Mouse (Mus musculus): ENCODE data around the gene Gimap8.
"Not testable (repeated sequence)": the region's sequence is repeated elsewhere in the genome, so short reads cannot be mapped to it uniquely, and the experiment has no call there.

The Gimap8 gene

GRCm38 (mm10) chr6:48646995-48647394 lies at the start of gene Gimap8:
Gene Gimap8, plus strand, starts transcription at chr6:48647234.
- DNase-seq (ENCODE audit: low spot score) = peak; percentile 85

DNA sequence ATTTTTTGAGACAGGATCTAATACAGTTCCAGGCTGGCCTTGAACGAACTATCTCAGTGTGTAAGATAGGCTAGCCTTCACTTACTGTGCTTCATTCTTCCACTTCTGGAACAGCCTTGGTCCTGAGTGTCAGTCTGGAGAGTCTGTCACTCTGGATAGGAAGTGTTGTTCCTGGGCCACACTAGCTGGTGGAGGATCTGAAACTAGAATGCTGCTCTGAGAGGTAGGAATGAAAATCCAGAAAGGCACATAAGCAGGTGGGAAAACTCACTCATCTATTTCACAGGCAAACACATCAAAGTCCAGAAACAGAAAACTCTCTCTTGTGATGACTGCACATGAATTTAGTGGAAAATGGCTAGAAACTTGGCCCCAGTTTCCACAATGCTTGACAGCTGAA lies 46.4 kb upstream of the Gimap8 start:
- DNase-seq (ENCODE audit: low spot score) = no peak

- peak; percentile 97 for DNase-seq (ENCODE audit: low spot score)
These were observed 45.6 kb upstream of the Gimap8 start, which contains the start of gene Zfp775 for GRCm38 (mm10) chr6:48601271-48602079. Gene Zfp775, plus strand, starts transcription at chr6:48602063.

DNA sequence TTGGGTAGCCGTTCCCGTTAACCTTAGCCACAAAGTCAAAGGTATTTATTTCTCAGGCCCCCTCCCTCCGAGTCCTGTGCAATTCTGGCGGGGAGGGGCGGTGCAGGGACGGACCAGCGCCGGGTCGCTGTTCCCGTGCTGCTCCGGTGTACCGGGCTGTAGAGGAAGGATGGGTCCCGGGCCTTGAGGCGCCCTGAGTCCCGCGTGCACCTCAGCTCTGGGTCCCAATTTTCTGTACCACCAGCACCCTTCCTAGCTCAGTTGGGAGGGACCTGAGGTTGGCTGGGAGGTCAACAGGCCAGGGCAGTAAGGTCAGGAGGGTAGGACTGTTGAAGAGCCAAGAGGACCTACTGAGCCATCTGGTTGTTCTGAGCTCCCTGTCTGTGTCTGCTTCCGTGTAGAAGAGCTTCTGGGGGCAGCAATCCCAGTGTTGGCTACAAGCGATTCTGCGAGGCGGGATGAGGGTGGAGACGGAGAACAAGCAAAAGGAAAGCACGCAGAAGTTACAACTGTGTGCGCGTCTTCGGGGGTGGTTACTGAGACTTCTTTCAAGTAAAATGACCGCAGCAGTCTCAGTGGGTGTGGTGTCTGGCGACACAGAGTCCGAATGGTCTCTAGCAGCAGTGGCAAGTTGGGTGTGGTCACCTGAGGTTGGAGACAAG lies 44.8 kb upstream of the Gimap8 start:
- DNase-seq (ENCODE audit: low spot score) = peak; percentile 15

DNA sequence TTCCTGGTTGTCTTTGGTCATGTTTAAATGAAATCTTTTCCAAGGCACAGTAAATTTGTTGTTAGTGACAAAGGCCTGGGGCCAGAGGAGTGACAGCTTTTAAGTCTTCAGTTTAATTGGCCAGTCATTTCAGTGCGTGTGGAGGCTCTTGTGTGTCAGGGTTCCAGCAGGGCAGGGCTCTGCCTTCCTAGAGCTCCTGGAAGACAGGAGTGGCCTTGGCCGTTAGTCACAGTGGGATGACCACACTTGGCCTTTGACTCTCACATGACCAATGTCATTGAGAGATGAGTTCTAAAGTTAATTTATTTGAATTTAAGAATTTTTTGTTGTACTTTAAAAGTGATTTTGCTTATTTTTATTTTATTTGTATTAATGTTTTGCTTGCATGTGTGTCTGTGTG lies 38.9 kb upstream of the Gimap8 start:
- DNase-seq (ENCODE audit: low spot score) = no peak

GRCm38 (mm10) chr6:48609512-48609911 lies 37.5 kb upstream of the Gimap8 start:
- no peak for DNase-seq (ENCODE audit: low spot score)

DNA sequence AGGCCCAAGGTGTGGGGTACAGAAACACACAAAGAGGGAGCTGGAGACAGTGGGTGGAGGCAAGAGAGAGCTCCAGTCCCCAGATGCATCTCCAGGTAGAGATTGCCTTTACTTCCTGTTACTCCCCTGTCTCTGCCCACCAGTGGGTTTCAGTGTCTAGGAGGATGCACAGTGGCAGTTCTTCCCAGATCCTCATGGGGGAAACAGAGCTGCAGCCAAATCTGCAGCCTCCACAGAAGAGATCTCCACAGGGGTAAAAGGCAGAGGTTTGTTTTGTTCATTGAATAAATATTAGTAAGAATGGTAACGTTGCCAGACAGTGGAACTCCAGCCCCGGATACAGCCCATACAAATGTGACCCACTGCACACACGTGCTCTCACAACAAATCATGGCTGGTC lies 36.4 kb upstream of the Gimap8 start:
- DNase-seq (ENCODE audit: low spot score) = no peak

DNA sequence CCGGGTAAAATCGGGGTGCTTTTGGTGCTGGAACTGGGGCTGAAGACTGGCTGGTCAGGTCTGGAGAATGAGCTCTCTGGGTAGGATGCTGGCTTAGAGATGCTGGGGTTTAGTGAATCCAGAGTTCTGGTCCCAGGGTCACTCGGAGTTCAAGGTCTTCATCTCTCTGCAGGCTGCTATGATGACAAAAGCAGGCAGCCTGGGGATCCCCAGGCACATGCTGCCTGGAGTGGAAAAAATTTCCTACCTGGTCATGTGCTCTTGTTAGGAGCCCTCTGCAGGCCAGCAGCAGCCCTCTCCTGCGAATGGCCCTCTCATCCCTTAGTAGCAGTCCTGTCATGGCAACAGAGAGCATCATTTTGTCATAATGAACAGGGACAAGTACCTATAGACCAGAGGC lies 33.6 kb upstream of the Gimap8 start:
- no peak for DNase-seq (ENCODE audit: low spot score)

DNA sequence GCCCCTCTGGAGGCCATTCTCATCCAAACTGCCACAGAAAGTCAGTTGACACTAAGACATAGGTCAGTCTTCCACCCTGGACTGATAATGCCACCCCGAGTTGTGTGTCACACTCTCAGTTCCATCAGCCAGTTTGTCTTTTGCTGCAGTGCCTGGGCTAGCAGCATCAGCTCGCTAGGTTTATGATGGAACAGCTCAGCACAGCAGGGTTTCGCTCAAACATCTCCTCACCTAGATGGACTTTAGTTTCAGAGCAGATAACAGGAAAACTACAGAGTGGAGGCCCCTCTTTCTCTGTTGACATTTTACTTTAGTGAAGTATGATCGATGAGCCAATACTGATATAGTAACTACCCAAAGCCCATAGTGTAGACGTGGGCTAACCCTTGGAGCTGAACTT lies 32.3 kb upstream of the Gimap8 start:
- no peak for DNase-seq (ENCODE audit: low spot score)

DNA sequence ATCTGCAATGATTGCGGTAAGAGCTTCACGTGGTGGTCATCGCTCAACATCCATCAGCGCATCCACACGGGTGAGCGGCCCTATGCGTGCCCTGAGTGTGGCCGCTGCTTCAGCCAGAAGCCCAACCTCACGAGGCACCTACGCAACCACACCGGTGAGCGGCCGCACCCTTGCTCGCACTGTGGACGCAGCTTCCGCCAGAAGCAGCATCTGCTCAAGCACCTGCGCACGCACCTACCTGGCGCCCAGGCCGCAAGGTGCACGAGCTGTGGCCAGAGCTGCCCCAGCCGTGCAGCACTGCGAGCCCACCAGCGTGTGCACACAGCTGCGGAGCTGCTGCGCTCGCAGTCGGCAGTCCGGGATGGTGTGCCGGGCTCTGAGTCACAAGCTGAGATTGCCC lies 27.0 kb upstream of the Gimap8 start:
- DNase-seq (ENCODE audit: low spot score) = no peak

DNA sequence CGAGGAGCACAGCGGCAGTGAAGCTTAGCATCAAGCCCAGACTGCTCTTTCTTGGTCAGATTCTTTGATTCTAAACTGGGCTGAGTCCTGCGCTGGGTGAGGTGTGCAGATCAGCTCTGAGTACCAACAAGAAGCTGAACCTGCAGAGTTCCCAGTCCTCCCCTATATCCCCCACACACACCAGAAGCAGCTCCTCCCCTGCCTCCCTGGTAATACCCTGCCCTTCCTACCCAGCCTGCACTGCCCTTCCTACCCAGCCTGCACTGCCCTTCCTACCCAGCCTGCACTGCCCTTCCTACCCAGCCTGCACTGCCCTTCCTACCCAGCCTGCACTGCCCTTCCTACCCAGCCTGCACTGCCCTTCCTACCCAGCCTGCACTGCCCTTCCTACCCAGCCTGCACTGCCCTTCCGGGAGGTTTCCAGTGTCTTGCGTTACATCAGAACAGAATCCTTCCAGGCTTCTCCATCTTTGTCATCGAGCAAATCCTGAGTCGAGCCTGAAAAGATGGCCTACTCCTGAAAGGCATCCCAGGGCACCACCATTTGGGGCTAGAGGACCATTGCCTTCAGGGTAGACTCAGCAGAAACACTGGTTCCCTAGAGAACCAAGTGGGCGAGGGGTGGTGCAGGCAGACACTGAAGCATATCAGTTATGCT lies 24.7 kb upstream of the Gimap8 start:
- DNase-seq (ENCODE audit: low spot score) = not testable (repeated sequence)

GRCm38 (mm10) chr6:48623460-48623859 lies 23.6 kb upstream of the Gimap8 start:
- DNase-seq (ENCODE audit: low spot score) = no peak

DNA sequence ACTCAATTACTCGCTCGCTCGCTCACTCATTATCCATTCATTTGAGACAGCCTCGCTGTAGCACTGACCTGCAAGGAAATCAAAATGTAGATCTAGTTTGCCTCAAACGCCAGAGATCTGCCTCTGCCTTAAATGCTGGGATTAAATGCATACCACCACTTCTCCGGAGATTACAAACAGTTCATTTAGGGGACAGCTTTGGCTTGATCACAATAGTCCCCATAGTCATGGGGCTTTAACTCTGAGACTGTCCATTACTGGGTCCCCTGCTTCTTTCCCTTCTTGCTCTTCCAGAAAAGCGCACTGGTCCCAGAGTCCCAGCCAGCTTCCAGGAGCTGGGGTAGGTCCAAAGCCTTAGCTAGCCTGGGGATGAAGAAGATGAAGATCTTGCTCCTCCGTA lies 20.6 kb upstream of the Gimap8 start, which contains the start of gene AI854703:
TSS of gene AI854703 (plus strand) at position 301 of the 400 bp plus-strand sequence.
- no peak for DNase-seq (ENCODE audit: low spot score)

DNA sequence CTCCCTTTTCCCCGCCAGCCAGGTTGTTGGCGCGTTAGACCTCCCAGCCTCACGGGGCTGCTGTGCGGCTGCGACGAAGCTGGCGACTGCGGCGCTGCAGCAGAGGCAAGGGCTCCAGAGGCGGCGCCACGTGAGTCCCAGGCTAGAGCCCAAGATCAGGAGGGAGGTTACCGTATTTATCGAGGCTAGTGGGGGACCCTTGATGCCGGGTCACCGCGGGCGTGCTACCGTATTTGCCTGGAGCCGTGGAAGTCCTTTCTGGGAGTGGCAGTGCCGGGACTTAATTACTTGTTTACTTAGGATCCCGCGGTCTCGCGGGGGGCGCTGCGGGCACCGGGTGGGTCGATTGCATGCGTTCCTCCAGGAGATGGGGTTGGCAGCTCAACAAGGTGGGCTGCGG lies 20.1 kb upstream of the Gimap8 start:
- DNase-seq (ENCODE audit: low spot score) = no peak

- DNase-seq (ENCODE audit: low spot score) = no peak
These were observed 19.5 kb upstream of the Gimap8 start for GRCm38 (mm10) chr6:48627511-48627924.

- DNase-seq (ENCODE audit: low spot score) = no peak
These were observed 18.7 kb upstream of the Gimap8 start for GRCm38 (mm10) chr6:48628377-48628776.

GRCm38 (mm10) chr6:48628808-48629660 lies 18.0 kb upstream of the Gimap8 start:
- no peak for DNase-seq (ENCODE audit: low spot score)

- DNase-seq (ENCODE audit: low spot score) = no peak
These were observed 17.4 kb upstream of the Gimap8 start for GRCm38 (mm10) chr6:48629661-48630034.

GRCm38 (mm10) chr6:48630831-48631230 lies 16.2 kb upstream of the Gimap8 start:
- no peak for DNase-seq (ENCODE audit: low spot score)

DNA sequence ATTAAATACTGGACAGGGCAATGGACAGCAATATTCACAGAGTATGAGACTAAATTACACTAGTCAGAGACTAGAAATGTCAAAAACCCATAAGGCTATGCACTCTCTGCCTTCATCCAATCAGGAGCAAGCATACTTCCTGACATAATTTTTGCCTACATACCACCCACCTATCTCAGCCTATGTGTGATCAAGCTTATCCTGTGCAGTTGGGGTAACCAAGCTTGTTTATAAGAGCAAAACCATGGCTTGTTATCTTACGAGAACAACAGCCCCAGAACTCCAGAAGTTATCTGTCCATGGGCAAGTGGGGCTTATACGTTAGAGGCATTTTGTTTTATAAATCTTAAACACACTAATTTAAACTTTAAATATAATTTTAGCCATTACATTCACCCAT lies 11.9 kb upstream of the Gimap8 start:
- no peak for DNase-seq (ENCODE audit: low spot score)

- DNase-seq (ENCODE audit: low spot score) = no peak
These were observed 10.5 kb upstream of the Gimap8 start for GRCm38 (mm10) chr6:48636515-48636914.

Measured in lung, postnatal 25 days (tissue).